Mouse (Mus musculus): ENCODE results near the gene Emid1. TPM values are rescaled to one million over a fixed set of nuclear protein-coding genes. Genes with fewer than 3 reads are reported as not detected.
A peak's percentile ranks its signal among the peaks of the same experiment; 100 is the strongest.

Emid1 gene
- polyA plus RNA-seq, 1 experiment: 25.7 TPM

- Histone ChIP-seq H3K4me1 (ENCODE audit: control insufficient read depth, insufficient read depth, insufficient read length) (no peaks in the 10 kb centered on the region), H3K27me3 (ENCODE audit: control insufficient read depth, insufficient read depth, low read length) (no peaks in the 10 kb centered on the region), H3K4me3 (ENCODE audit: extremely low read depth, insufficient read depth, insufficient read length) (no peak overlapping the region), H3K36me3 (ENCODE audit: control insufficient read depth, insufficient read depth, low read length) (no peaks in the 10 kb centered on the region), H3K27ac (ENCODE audit: insufficient read depth, low read length) (no peak overlapping the region)
- DNase-seq (ENCODE audit: low read depth in 1 of 2, low spot score in 2 of 2): no peak
- TF ChIP-seq CTCF (IDR thresholded peaks at IDR 0.05; ENCODE audit: extremely low read depth, insufficient read depth, insufficient read length, insufficient replicate concordance): no peak
- no peak for TF ChIP-seq POLR2A (IDR thresholded peaks at IDR 0.05; ENCODE audit: low read depth, low read length)
- 88% methylated on average over 9 of the region's 9 CpGs for WGBS
Measured at GRCm38 (mm10) chr11:5189239-5189933, 37.3 kb upstream of the Emid1 start.

GRCm38 (mm10) chr11:5188170-5188569 lies 36.1 kb upstream of the Emid1 start:
- DNase-seq (ENCODE audit: low read depth in 1 of 2, low spot score in 2 of 2): no peak
- no peak overlapping the region for H3K4me3 ChIP-seq (ENCODE audit: extremely low read depth, insufficient read depth, insufficient read length)
- no peaks in the 10 kb centered on the region for H3K27me3 ChIP-seq (ENCODE audit: control insufficient read depth, insufficient read depth, low read length)
- no peak overlapping the region for H3K27ac ChIP-seq (ENCODE audit: insufficient read depth, low read length)
- no peaks in the 10 kb centered on the region for H3K4me1 ChIP-seq (ENCODE audit: control insufficient read depth, insufficient read depth, insufficient read length)
- 79% methylated on average over 4 of the region's 4 CpGs for WGBS
- H3K36me3 ChIP-seq (ENCODE audit: control insufficient read depth, insufficient read depth, low read length): no peaks in the 10 kb centered on the region
- TF ChIP-seq POLR2A (IDR thresholded peaks at IDR 0.05; ENCODE audit: low read depth, low read length): no peak

- WGBS: 96% methylated on average over 9 of the region's 9 CpGs
- DNase-seq (ENCODE audit: low read depth in 1 of 2, low spot score in 2 of 2): no peak
- Histone ChIP-seq H3K4me1 (ENCODE audit: control insufficient read depth, insufficient read depth, insufficient read length) (no peaks in the 10 kb centered on the region), H3K4me3 (ENCODE audit: extremely low read depth, insufficient read depth, insufficient read length) (no peak overlapping the region), H3K36me3 (ENCODE audit: control insufficient read depth, insufficient read depth, low read length) (no peaks in the 10 kb centered on the region), H3K27ac (ENCODE audit: insufficient read depth, low read length) (no peak overlapping the region), H3K27me3 (ENCODE audit: control insufficient read depth, insufficient read depth, low read length) (no peaks in the 10 kb centered on the region)
- TF ChIP-seq CTCF (IDR thresholded peaks at IDR 0.05; ENCODE audit: extremely low read depth, insufficient read depth, insufficient read length, insufficient replicate concordance) (no peak), POLR2A (IDR thresholded peaks at IDR 0.05; ENCODE audit: low read depth, low read length) (no peak)
Measured at GRCm38 (mm10) chr11:5184832-5185231, 32.8 kb upstream of the Emid1 start.

- no peaks in the 10 kb centered on the region for H3K4me1 ChIP-seq (ENCODE audit: control insufficient read depth, insufficient read depth, insufficient read length)
- no peaks in the 10 kb centered on the region for H3K36me3 ChIP-seq (ENCODE audit: control insufficient read depth, insufficient read depth, low read length)
- H3K27ac ChIP-seq (ENCODE audit: insufficient read depth, low read length): no peak overlapping the region
- no peak overlapping the region for H3K4me3 ChIP-seq (ENCODE audit: extremely low read depth, insufficient read depth, insufficient read length)
- H3K27me3 ChIP-seq (ENCODE audit: control insufficient read depth, insufficient read depth, low read length): no peaks in the 10 kb centered on the region
- DNase-seq (ENCODE audit: low read depth in 1 of 2, low spot score in 2 of 2): no peak
- WGBS: 40% methylated on average over 9 of the region's 9 CpGs
- TF ChIP-seq POLR2A (IDR thresholded peaks at IDR 0.05; ENCODE audit: low read depth, low read length) (no peak), CTCF (IDR thresholded peaks at IDR 0.05; ENCODE audit: extremely low read depth, insufficient read depth, insufficient read length, insufficient replicate concordance) (no peak)
Measured at GRCm38 (mm10) chr11:5184250-5184649, 32.2 kb upstream of the Emid1 start.

GRCm38 (mm10) chr11:5182870-5183269 lies 30.8 kb upstream of the Emid1 start:
- DNase-seq (ENCODE audit: low read depth in 1 of 2, low spot score in 2 of 2): no peak
- H3K4me1 ChIP-seq (ENCODE audit: control insufficient read depth, insufficient read depth, insufficient read length): peaks cover 12% of the 10 kb centered on the region; the same call in 1 of the 2 replicates
- H3K36me3 ChIP-seq (ENCODE audit: control insufficient read depth, insufficient read depth, low read length): no peaks in the 10 kb centered on the region
- WGBS: 86% methylated on average over 4 of the region's 4 CpGs
- TF ChIP-seq CTCF (IDR thresholded peaks at IDR 0.05; ENCODE audit: extremely low read depth, insufficient read depth, insufficient read length, insufficient replicate concordance): no peak
- no peak for TF ChIP-seq POLR2A (IDR thresholded peaks at IDR 0.05; ENCODE audit: low read depth, low read length)
- H3K27me3 ChIP-seq (ENCODE audit: control insufficient read depth, insufficient read depth, low read length): no peaks in the 10 kb centered on the region
- H3K27ac ChIP-seq (ENCODE audit: insufficient read depth, low read length): no peak overlapping the region
- no peak overlapping the region for H3K4me3 ChIP-seq (ENCODE audit: extremely low read depth, insufficient read depth, insufficient read length)

GRCm38 (mm10) chr11:5181850-5182404 lies 29.9 kb upstream of the Emid1 start:
- Histone ChIP-seq H3K4me3 (ENCODE audit: extremely low read depth, insufficient read depth, insufficient read length) (no peak overlapping the region), H3K4me1 (ENCODE audit: control insufficient read depth, insufficient read depth, insufficient read length) (peaks cover 16% of the 10 kb centered on the region; the same call in 1 of the 2 replicates), H3K36me3 (ENCODE audit: control insufficient read depth, insufficient read depth, low read length) (no peaks in the 10 kb centered on the region), H3K27ac (ENCODE audit: insufficient read depth, low read length) (no peak overlapping the region), H3K27me3 (ENCODE audit: control insufficient read depth, insufficient read depth, low read length) (no peaks in the 10 kb centered on the region)
- TF ChIP-seq CTCF (IDR thresholded peaks at IDR 0.05; ENCODE audit: extremely low read depth, insufficient read depth, insufficient read length, insufficient replicate concordance) (peak; percentile 97), POLR2A (IDR thresholded peaks at IDR 0.05; ENCODE audit: low read depth, low read length) (no peak)
- DNase-seq (ENCODE audit: low read depth in 1 of 2, low spot score in 2 of 2): peak; percentile 66 to 86
- WGBS: 22% methylated on average over 13 of the region's 13 CpGs

GRCm38 (mm10) chr11:5179391-5179790 lies 27.3 kb upstream of the Emid1 start:
- Histone ChIP-seq H3K4me1 (ENCODE audit: control insufficient read depth, insufficient read depth, insufficient read length) (peaks cover 35% of the 10 kb centered on the region), H3K27me3 (ENCODE audit: control insufficient read depth, insufficient read depth, low read length) (no peaks in the 10 kb centered on the region), H3K4me3 (ENCODE audit: extremely low read depth, insufficient read depth, insufficient read length) (no peak overlapping the region), H3K27ac (ENCODE audit: insufficient read depth, low read length) (no peak overlapping the region), H3K36me3 (ENCODE audit: control insufficient read depth, insufficient read depth, low read length) (no peaks in the 10 kb centered on the region)
- no peak for DNase-seq (ENCODE audit: low read depth in 1 of 2, low spot score in 2 of 2)
- WGBS: 71% methylated on average over 8 of the region's 8 CpGs
- TF ChIP-seq POLR2A (IDR thresholded peaks at IDR 0.05; ENCODE audit: low read depth, low read length) (no peak), CTCF (IDR thresholded peaks at IDR 0.05; ENCODE audit: extremely low read depth, insufficient read depth, insufficient read length, insufficient replicate concordance) (no peak)

Data from spleen, adult 2 months (tissue).